Mouse (Mus musculus) heart, adult 9 months (tissue): ENCODE data around the gene Fgfr2.

Source experiments
- DNase-seq, 2 experiments: peaks; one replicate each; pipeline ENCODE4 v3.0.0; 2022; ENCODE audit warnings: low spot score in 2 of 2

The Fgfr2 gene

DNA sequence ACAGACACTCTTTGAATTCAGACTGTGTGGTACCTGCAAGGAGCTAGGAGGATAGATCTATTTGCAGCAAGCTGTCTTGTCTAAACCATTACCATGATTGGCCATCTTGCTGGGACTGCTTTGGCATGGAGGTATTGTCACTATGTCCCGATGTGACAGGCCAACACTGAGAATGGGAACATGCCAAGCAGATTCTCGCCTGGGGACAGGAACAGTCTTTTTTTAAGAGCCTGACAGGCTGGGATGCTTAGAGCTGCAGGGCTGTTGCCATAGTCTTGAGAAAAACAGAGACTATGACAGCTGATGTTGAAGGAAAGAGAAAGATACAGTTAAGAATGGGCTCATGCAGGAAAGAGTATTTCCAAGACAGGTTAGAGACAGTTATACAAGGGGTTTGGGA is 711.4 kb downstream of the Fgfr2 start:
- no peak for DNase-seq

- DNase-seq: no peak
These were observed 712.2 kb downstream of the Fgfr2 start for GRCm38 (mm10) chr7:132410958-132411357.

GRCm38 (mm10) chr7:132409890-132410289 is 713.3 kb downstream of the Fgfr2 start:
- DNase-seq: no peak

GRCm38 (mm10) chr7:132402377-132403084 is 720.6 kb downstream of the Fgfr2 start:
- DNase-seq: peak; percentile 6 to 36

DNA sequence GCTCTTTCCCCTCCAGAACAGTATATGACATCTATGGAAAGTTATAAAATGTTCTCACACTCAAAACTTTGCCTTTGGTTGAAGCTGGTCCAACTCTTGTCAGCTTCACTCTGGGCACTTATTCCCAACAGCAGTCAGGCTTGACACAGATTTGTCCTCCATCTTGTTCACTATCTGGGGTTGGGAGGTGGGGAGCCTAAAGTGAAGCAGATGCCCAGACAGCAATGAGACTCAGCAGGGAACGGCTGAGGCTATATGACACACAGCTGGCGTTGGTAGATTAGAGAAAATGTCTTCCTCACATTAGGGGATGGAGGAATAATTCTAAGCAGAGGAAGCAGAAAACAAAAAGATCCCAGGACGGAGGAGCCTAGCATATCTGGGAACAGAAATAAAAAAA is 724.7 kb downstream of the Fgfr2 start:
- DNase-seq: no peak

GRCm38 (mm10) chr7:132396661-132397322 is 726.4 kb downstream of the Fgfr2 start:
- no peak for DNase-seq

GRCm38 (mm10) chr7:132393582-132394175 is 729.5 kb downstream of the Fgfr2 start:
- DNase-seq: no peak

GRCm38 (mm10) chr7:132393014-132393406 is 730.1 kb downstream of the Fgfr2 start:
- DNase-seq: no peak

DNA sequence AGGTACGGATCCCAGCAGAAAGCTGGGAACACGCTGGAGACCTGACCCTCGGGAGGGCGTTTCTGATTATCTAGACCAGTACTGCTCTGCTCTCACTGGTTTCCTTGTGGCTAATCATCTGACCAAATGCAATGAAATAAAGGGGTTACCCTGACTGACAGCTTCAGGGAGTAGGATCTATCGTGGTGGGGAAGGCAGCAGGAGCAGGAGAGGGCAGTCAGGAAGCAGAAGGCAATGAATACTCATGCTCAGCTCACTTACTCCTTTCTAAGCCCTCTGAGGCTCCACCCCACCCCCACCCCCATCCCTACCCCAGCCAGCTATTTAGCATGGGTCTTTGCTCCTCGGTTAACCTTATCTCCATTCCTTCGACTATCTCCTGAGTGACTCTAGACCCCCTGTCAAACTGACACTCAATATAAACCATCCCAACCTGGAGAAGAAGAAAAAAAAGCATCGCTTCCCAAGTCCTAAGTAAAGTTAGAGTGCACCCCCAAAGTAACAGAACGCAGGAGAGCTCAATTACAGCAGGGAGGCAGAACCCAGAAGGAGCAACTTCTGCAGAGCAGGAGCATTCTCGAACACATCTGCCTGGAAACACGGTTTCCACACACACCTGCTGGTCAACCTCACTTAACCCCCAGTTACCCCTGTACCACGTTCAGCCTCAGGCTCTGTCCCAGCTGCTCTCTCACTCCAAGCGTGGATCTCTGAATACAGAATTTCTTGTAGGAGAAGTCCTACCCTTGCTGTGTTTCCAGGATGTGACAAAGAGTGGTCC is 730.7 kb downstream of the Fgfr2 start:
- no peak for DNase-seq

GRCm38 (mm10) chr7:132389473-132389872 is 733.7 kb downstream of the Fgfr2 start:
- DNase-seq: no peak

DNA sequence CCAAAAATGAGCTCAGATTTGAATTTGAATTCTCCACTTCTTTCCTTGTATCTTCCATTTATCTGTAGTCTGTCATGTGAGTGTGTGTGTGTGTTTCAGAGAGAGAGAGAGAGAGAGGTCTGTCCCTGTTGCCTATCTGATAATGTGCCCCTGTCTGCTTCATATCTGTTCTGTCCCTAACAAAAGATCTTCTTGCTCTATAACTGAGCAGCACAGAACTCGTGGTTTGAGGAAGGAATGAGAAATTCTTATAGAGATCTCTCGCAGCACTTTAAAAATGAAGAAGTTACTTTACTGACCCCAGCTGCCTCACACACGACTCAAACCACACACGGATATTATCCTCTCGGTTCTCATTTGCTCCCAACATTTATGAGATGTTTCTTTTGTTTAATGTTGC is 735.6 kb downstream of the Fgfr2 start:
- no peak for DNase-seq

- no peak for DNase-seq
These were observed 736.8 kb downstream of the Fgfr2 start for GRCm38 (mm10) chr7:132386316-132386715.

DNA sequence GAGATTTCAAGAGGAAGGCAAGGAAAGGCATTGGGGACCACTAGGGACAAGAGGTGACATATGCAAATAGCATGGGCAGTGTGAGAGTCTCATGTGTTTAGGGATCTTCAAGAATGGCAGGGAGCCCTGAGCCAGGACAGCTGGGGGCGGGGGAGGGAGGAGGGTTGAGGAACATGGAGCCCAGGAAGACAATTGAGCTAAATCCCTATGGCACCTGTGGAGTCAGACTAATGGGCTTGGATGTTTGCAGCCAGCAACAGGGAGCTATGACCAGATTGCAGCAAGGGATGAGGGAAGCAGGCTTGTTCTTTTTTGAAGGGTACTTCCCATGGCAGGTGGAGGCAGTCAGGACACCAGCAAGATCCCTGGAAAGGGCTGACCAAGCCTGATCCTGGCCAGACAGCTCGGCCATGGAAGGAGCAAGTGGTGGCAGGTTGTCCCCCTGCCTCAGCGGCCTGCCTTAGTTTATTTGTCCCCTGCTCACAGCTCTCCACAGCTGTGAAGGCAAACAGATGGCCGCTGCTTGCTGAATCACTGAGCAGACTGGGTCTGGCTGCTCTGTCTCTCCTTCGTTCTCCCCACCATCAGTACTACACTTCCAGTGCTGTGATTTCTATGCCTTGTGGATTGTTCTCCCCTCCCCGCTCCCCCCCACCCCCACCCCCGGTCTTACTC is 737.6 kb downstream of the Fgfr2 start:
- no peak for DNase-seq

DNA sequence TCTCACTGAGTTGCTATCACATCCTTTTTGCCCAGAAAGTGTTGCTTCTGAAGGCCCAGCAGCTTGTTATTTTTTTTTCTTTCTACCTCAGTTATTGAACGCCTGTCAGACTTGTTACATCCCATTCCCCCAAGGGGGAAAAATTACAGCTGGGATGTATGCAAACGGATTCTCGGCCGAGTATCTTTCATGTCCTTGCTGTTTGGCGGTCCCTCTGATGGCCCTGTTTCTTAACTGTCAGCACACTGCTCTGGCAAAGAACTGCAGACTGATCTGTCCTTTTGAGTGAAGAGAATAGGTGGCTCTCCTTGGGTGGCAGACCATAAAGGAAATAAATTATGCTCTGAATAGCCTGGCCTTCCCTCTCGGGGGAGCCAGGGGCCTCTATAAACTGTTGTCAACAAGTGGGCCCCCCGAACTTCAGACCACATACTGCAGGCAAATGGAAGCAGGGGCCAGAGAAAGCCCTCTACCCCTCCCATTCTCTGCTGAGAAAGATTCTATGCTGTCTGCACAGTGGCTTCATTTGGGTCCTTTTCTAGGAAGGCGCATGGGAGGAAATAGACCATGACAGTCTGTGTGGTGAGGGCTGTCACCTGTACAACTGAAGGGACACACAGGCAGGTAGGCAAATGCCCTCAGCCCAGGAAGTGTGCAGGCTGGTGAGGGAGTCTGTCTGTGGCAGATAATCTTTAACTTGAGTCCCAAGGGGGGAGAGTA is 738.3 kb downstream of the Fgfr2 start:
- DNase-seq: no peak

DNA sequence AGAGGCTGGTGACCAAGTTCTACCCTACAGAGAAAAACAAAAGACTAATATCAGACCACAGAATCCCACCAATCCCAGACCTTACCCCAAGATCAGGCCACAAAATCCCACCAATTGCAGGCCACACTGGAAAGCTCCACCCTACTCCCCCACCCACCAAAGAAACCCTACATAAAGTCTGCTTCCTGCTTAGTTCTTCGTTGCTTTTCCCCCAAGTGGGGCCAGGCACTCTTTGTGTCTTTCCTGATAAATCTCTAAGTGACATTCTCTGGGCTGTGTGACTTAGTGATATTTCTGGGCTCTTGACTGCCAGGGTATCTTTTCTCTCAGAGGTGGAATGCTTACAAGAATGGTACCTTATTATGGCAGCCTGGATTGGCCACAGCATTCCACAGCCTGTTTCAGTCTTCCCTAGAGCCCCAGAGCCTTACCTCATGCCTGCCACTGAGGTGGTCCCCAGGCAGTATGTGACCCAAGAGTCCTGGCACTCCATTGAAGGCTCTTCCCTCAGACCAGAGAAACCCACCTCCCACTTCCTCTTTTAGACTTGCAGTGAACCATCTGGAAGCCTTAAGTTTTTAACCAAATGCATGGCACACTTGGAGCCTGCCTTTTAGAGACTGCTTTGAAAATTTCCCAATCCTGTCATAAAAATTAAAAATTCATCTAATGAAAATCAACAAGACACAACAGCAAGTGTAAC is 742.4 kb downstream of the Fgfr2 start:
- DNase-seq: no peak

- no peak for DNase-seq
These were observed 745.2 kb downstream of the Fgfr2 start for GRCm38 (mm10) chr7:132377913-132378312.

GRCm38 (mm10) chr7:132373594-132374378 is 749.4 kb downstream of the Fgfr2 start:
- DNase-seq: no peak

- DNase-seq: no peak
These were observed 750.2 kb downstream of the Fgfr2 start for GRCm38 (mm10) chr7:132372752-132373513.

DNA sequence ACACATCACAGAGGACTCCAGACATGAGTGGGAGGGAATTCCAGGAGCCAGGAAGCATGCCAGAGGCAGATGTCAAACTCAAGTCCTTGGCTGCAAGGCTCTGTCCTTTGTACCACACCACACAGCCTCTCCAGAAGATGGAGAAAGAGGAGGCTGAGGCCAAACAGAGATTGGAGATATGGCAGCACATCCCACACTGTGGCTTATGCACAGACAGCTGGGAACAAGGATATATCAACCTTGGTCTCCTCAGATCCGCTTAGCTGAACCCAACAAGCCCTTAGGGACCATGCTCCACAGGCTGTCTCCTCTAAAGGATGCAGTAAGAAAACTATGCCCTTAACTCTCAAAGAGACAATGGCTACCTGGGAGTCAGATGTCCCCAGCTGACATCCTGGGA is 751.3 kb downstream of the Fgfr2 start:
- DNase-seq: no peak
